Mouse (Mus musculus) embryo, embryonic 11.5 days (tissue): ENCODE data around the gene Utp14b.
A peak's percentile ranks its signal among the peaks of the same experiment; 100 is the strongest.

ENCODE experiments used
- DNase-seq: peaks from one replicate; pipeline ENCODE4 v3.0.0-alpha.2; 2012; ENCODE audit warnings: low read depth, low spot score

Utp14b gene

GRCm38 (mm10) chr1:78686872-78687271 lies 29.0 kb downstream of the Utp14b start:
- peak; percentile 8 for DNase-seq

- no peak for DNase-seq
Observed at GRCm38 (mm10) chr1:78688149-78688548, 30.3 kb downstream of the Utp14b start.

- no peak for DNase-seq
Observed at GRCm38 (mm10) chr1:78694503-78695258, 36.8 kb downstream of the Utp14b start.

GRCm38 (mm10) chr1:78696305-78696704 lies 38.5 kb downstream of the Utp14b start:
- no peak for DNase-seq

- no peak for DNase-seq
Observed at GRCm38 (mm10) chr1:78696903-78697302, 39.1 kb downstream of the Utp14b start.

- no peak for DNase-seq
Observed at GRCm38 (mm10) chr1:78698138-78698537, 40.3 kb downstream of the Utp14b start.

- no peak for DNase-seq
Observed at GRCm38 (mm10) chr1:78701740-78702139, 43.9 kb downstream of the Utp14b start.

GRCm38 (mm10) chr1:78702282-78702963 lies 44.6 kb downstream of the Utp14b start:
- no peak for DNase-seq

- DNase-seq = no peak
Observed at GRCm38 (mm10) chr1:78702964-78703285, 45.1 kb downstream of the Utp14b start.

GRCm38 (mm10) chr1:78706338-78706737 lies 48.5 kb downstream of the Utp14b start:
- DNase-seq = no peak

GRCm38 (mm10) chr1:78707280-78707679 lies 49.4 kb downstream of the Utp14b start:
- no peak for DNase-seq

GRCm38 (mm10) chr1:78710026-78710425 lies 52.2 kb downstream of the Utp14b start:
- no peak for DNase-seq

GRCm38 (mm10) chr1:78710613-78711329 lies 52.9 kb downstream of the Utp14b start:
- DNase-seq = no peak
